Mouse (Mus musculus): ENCODE measurements around the gene Thnsl2. TPM values are rescaled to one million over a fixed set of nuclear protein-coding genes. Genes with fewer than 3 reads are reported as not detected.

Thnsl2 gene
- polyA plus RNA-seq, 1 experiment from 2014 or later = 6.4 TPM

GRCm38 (mm10) chr6:71081230-71081629 is 63.0 kb downstream of the Thnsl2 start:
- H3K27me3 ChIP-seq (ENCODE audit: insufficient read depth, poor library complexity, severe bottlenecking) = no peaks in the 10 kb centered on the region
- H3K27ac ChIP-seq = no peak overlapping the region
- 89% methylated on average over 6 of the region's 6 CpGs for WGBS

More at GRCm38 (mm10) chr6:71081230-71081629, 63.0 kb downstream of the Thnsl2 start:
- no peaks in the 10 kb centered on the region for H3K36me3 ChIP-seq
- no peaks in the 10 kb centered on the region for H3K4me1 ChIP-seq (replicated peaks)
- DNase-seq (ENCODE audit: low spot score) = no peak
- no peaks in the 10 kb centered on the region for H3K9me3 ChIP-seq
- no peak overlapping the region for H3K4me3 ChIP-seq

Other genes starting within 250 kb of the Thnsl2 start
- gene Tex37, start 225.5 kb downstream of the Thnsl2 start, polyA plus RNA-seq (2016; fragmentation: Nextera tagmentation; extraction: Ambion mirVana) = not detected in 2 replicates
- not detected in 2 replicates for gene Foxi3, start 187.9 kb downstream of the Thnsl2 start, polyA plus RNA-seq (2016; fragmentation: Nextera tagmentation; extraction: Ambion mirVana)
- gene Fabp1, start 55.4 kb upstream of the Thnsl2 start, polyA plus RNA-seq (2016; fragmentation: Nextera tagmentation; extraction: Ambion mirVana) = not detected in 2 replicates
- 28.4 and 32.8 TPM in 2 replicates for gene Krcc1, start 127.2 kb upstream of the Thnsl2 start, polyA plus RNA-seq (2016; fragmentation: Nextera tagmentation; extraction: Ambion mirVana)
- 0.14 and 0.36 TPM in 2 replicates for gene Smyd1, start 177.8 kb upstream of the Thnsl2 start, polyA plus RNA-seq (2016; fragmentation: Nextera tagmentation; extraction: Ambion mirVana)
- gene Cd8b1, start 178.3 kb upstream of the Thnsl2 start, polyA plus RNA-seq (2016; fragmentation: Nextera tagmentation; extraction: Ambion mirVana) = 0.13 TPM in 1 of 2 replicates, not detected in the other
- not detected in 2 replicates for gene Cd8a, start 229.0 kb upstream of the Thnsl2 start, polyA plus RNA-seq (2016; fragmentation: Nextera tagmentation; extraction: Ambion mirVana)

Data from hindbrain, embryonic 10.5 days (tissue).